18 mouse cellular contexts compared by ENCODE assay signal in the genomic region with DNA sequence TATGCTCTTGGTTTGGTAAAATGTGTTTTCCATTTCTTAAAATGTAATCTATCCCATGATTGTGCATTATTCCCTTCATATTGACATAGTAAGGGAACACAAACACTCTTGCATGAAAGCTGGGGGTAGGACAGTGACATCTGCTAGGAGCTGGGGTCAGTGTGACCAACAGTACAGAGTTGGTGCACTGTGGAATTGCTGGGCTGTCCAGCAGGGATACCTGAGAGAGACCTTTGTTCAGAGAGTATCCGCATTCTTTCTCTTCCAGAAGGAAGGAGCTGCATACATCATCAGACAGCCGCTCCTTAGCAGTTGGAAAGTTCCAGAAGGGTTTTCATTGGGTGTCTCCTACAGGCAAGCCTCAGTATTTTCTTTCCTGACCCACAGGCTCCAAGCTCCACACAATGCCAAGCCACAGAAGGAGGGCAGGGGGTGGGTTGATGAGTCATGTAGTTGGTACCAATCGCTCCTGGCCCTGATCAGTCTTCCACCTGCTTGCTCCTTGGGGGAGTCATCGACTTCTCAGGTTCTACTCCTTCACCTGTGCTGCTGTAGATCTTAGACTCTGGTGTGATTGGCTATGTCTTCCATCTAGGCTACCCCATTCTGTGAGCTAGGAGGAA.
"Had no signal": no experiment of that assay in that cellular context is flagged by ENCODE, and none has a peak within 500 bp of the region (broad histone marks: within the 10 kb centered on the region; RNA-seq: fewer than 3 reads in every experiment).

No protein-coding gene starts in this region.

- H3K4me3 ChIP-seq: limb, embryonic 13.5 days; liver, embryonic 15.5 days; midbrain, embryonic 10.5 days; myocyte; neural tube, embryonic 12.5 days had no signal

- H3K4me1 ChIP-seq: liver, embryonic 15.5 days; midbrain, embryonic 10.5 days; neural tube, embryonic 12.5 days had no signal

- H3K4me2 ChIP-seq: limb, embryonic 13.5 days; liver, embryonic 11.5 days; liver, embryonic 15.5 days; lung, embryonic 14.5 days; neural tube, embryonic 12.5 days had no signal

- DNase-seq: kidney, adult 18-20 months; kidney, postnatal 14 days; layer of hippocampus, adult 9-11 months; layer of hippocampus, postnatal 36 days; lung, embryonic 14.5 days; lung, postnatal 10 days; lung, postnatal 4 days; midbrain, embryonic 14.5 days; right cerebral cortex, postnatal 4 days; spleen, adult 18-20 months; thymus, adult 2 months; thymus, postnatal 25 days had no signal

- H3K9me3 ChIP-seq: liver, embryonic 15.5 days; midbrain, embryonic 10.5 days; neural tube, embryonic 12.5 days had no signal

- H3K27me3 ChIP-seq: limb, embryonic 13.5 days; liver, embryonic 15.5 days; neural tube, embryonic 12.5 days had no signal

- H3K27ac ChIP-seq: limb, embryonic 13.5 days; liver, embryonic 15.5 days; midbrain, embryonic 10.5 days; neural tube, embryonic 12.5 days had no signal

- H3K9ac ChIP-seq: limb, embryonic 13.5 days; liver, embryonic 15.5 days; lung, embryonic 14.5 days; neural tube, embryonic 12.5 days had no signal

- H3K36me3 ChIP-seq: limb, embryonic 13.5 days; liver, embryonic 15.5 days; midbrain, embryonic 10.5 days; neural tube, embryonic 12.5 days had no signal
